Mouse (Mus musculus): Measurements from ENCODE around the gene Jaml.

- no peak for TF ChIP-seq CTCF (IDR thresholded peaks at IDR 0.05 in 2 of 3, conservative IDR thresholded peaks at IDR 0.05 in 1 of 3; ENCODE audit: control insufficient read depth in 1 of 3, insufficient read depth in 1 of 3, low read depth in 2 of 3, low read length in 3 of 3, poor library complexity in 1 of 3, severe bottlenecking in 1 of 3)
- no peak for TF ChIP-seq UBTF (IDR thresholded peaks at IDR 0.05; ENCODE audit: borderline replicate concordance, insufficient read depth, low read depth, low read length)
- no peak for TF ChIP-seq GABPA (IDR thresholded peaks at IDR 0.05; ENCODE audit: low read depth, low read length)
- no peak for TF ChIP-seq GATA1 (IDR thresholded peaks at IDR 0.05; ENCODE audit: low read depth, low read length)
- no peak for TF ChIP-seq CHD2 (IDR thresholded peaks at IDR 0.05; ENCODE audit: low read length)
- TF ChIP-seq NRF1 (IDR thresholded peaks at IDR 0.05; ENCODE audit: insufficient read depth, low read depth, low read length, poor library complexity, severe bottlenecking), result no peak
- no peak for TF ChIP-seq CHD1 (IDR thresholded peaks at IDR 0.05; ENCODE audit: low read depth, low read length)
- TF ChIP-seq POLR2A (IDR thresholded peaks at IDR 0.05; ENCODE audit: control insufficient read depth in 1 of 2, insufficient read depth in 1 of 2, low read depth in 1 of 2, low read length in 2 of 2, poor library complexity in 1 of 2), result no peak
- no peak for TF ChIP-seq MAX (IDR thresholded peaks at IDR 0.05; ENCODE audit: low read length)
- TF ChIP-seq E2F4 (IDR thresholded peaks at IDR 0.05; ENCODE audit: borderline replicate concordance, low read depth, low read length), result no peak
- no peak for TF ChIP-seq EP300 (IDR thresholded peaks at IDR 0.05; ENCODE audit: low read depth in 1 of 2, low read length in 2 of 2)
- TF ChIP-seq USF2 (IDR thresholded peaks at IDR 0.05; ENCODE audit: borderline replicate concordance in 1 of 2, insufficient read depth in 1 of 2, low read depth in 1 of 2, low read length in 2 of 2), result no peak
Measured at GRCm38 (mm10) chr9:45077859-45078258, 1.1 kb upstream of the Jaml start.
